Mouse (Mus musculus) forebrain, embryonic 12.5 days (tissue): Measurements from ENCODE around the gene Cracr2a. TPM values are rescaled to one million over a fixed set of nuclear protein-coding genes. Genes with fewer than 3 reads are reported as not detected.

ENCODE experiments used
- ATAC-seq: fragments of 200-750 bp; cut with Nextera tagmentation; 2 replicates; pipeline ENCODE4 v1.8.0; 2017; ENCODE audit warnings: moderate TSS enrichment; ENCODE audit not compliant: low FRiP score
- H3K27ac ChIP-seq: fragments of 300-500 bp; sonication (generic); 2 replicates; pipeline ENCODE4 v1.5.1; 2016; ENCODE audit warnings: mild to moderate bottlenecking
- H3K27me3 ChIP-seq: fragments of 300-500 bp; sonication (generic); 2 replicates; pipeline ENCODE4 v1.6.1; 2016; ENCODE audit warnings: mild to moderate bottlenecking
- H3K36me3 ChIP-seq: fragments of 300-500 bp; sonication (generic); replicated peaks from 2 replicates; pipeline ENCODE4 v1.6.1; 2016; ENCODE audit warnings: mild to moderate bottlenecking
- H3K4me1 ChIP-seq: fragments of 300-500 bp; sonication (generic); 2 replicates; pipeline ENCODE4 v1.6.1; 2016
- H3K4me2 ChIP-seq: fragments of 300-500 bp; sonication (generic); 2 replicates; pipeline ENCODE4 v1.6.1; 2016; ENCODE audit warnings: mild to moderate bottlenecking, moderate library complexity
- H3K4me3 ChIP-seq: fragments of 300-500 bp; sonication (generic); replicated peaks from 2 replicates; pipeline ENCODE4 v1.5.1; 2016; ENCODE audit warnings: mild to moderate bottlenecking
- H3K9ac ChIP-seq: fragments of 300-500 bp; sonication (generic); 2 replicates; pipeline ENCODE4 v1.6.1; 2016; ENCODE audit warnings: mild to moderate bottlenecking
- H3K9me3 ChIP-seq: fragments of 300-500 bp; sonication (generic); 2 replicates; pipeline ENCODE4 v1.6.1; 2016
- WGBS: fragments of 180-500 bp; shearing (Covaris S2); methylation state at CpG from one replicate; pipeline ENCODE4 v1.1.7; 2016; 5-methylcytosine and 5-hydroxymethylcytosine counted together
- polyA plus RNA-seq: library from polyadenylated mRNA; unstranded; fragments of >200 nt; fragmentation: Nextera tagmentation; extraction: Ambion mirVana; gene quantifications from 2 replicates; pipeline ENCODE4 v1.2.1, GENCODE M21; 2016

Cracr2a gene
- polyA plus RNA-seq, 1 experiment from 2014 or later: 1.1 TPM

GRCm38 (mm10) chr6:127641077-127641801, 80.1 kb downstream of the Cracr2a start:
- no peak overlapping the region for H3K4me3 ChIP-seq
- 0 out of 2 replicates have a peak, but pooled peaks cover 4% of the 10 kb centered on the region for H3K27me3 ChIP-seq
- H3K9ac ChIP-seq: no peak overlapping the region
- 80% methylated on average over 8 of the region's 8 CpGs for WGBS
- H3K4me1 ChIP-seq: no peaks in the 10 kb centered on the region; the same call in 1 of the 2 replicates
- H3K9me3 ChIP-seq: no peaks in the 10 kb centered on the region
- H3K27ac ChIP-seq: no peak overlapping the region
- H3K4me2 ChIP-seq: no peak overlapping the region
- H3K36me3 ChIP-seq: no peaks in the 10 kb centered on the region
- ATAC-seq: no peak

- Histone ChIP-seq H3K36me3 (no peaks in the 10 kb centered on the region), H3K27me3 (no peaks in the 10 kb centered on the region), H3K9me3 (no peaks in the 10 kb centered on the region), H3K4me1 (peaks cover 7% of the 10 kb centered on the region; the same call in 1 of the 2 replicates), H3K27ac (no peak overlapping the region), H3K9ac (no peak overlapping the region), H3K4me3 (no peak overlapping the region), H3K4me2 (no peak overlapping the region)
- ATAC-seq: no peak
- WGBS: 19% methylated on average over 4 of the region's 4 CpGs
These were observed 94.8 kb downstream of the Cracr2a start for GRCm38 (mm10) chr6:127655988-127656387.

- no peak overlapping the region for H3K9ac ChIP-seq
- no peaks in the 10 kb centered on the region for H3K36me3 ChIP-seq
- peaks cover 7% of the 10 kb centered on the region; the same call in 1 of the 2 replicates for H3K4me1 ChIP-seq
- no peak overlapping the region for H3K27ac ChIP-seq
- ATAC-seq: no peak
- H3K4me3 ChIP-seq: no peak overlapping the region
- no peaks in the 10 kb centered on the region for H3K27me3 ChIP-seq
- no peak overlapping the region for H3K4me2 ChIP-seq
- WGBS: 94% methylated on average over 11 of the region's 11 CpGs
- no peaks in the 10 kb centered on the region for H3K9me3 ChIP-seq
These were observed 96.0 kb downstream of the Cracr2a start for GRCm38 (mm10) chr6:127657152-127657551.

GRCm38 (mm10) chr6:127659472-127659871, 98.3 kb downstream of the Cracr2a start:
- H3K4me3 ChIP-seq: no peak overlapping the region
- 0 out of 2 replicates have a peak, but pooled peaks cover 4% of the 10 kb centered on the region for H3K27me3 ChIP-seq
- H3K9ac ChIP-seq: no peak overlapping the region
- H3K4me2 ChIP-seq: no peak overlapping the region
- WGBS: 64% methylated on average over 5 of the region's 5 CpGs
- ATAC-seq: no peak
- H3K36me3 ChIP-seq: no peaks in the 10 kb centered on the region
- no peaks in the 10 kb centered on the region for H3K9me3 ChIP-seq
- no peak overlapping the region for H3K27ac ChIP-seq
- peaks cover 9% of the 10 kb centered on the region; the same call in 1 of the 2 replicates for H3K4me1 ChIP-seq

- H3K27me3 ChIP-seq: 0 out of 2 replicates have a peak, but pooled peaks cover 4% of the 10 kb centered on the region
- H3K4me3 ChIP-seq: no peak overlapping the region
- H3K36me3 ChIP-seq: no peaks in the 10 kb centered on the region
- H3K27ac ChIP-seq: no peak overlapping the region
- 88% methylated on average over 4 of the region's 4 CpGs for WGBS
- ATAC-seq: no peak
- no peaks in the 10 kb centered on the region for H3K9me3 ChIP-seq
- no peak overlapping the region for H3K4me2 ChIP-seq
- H3K4me1 ChIP-seq: peaks cover 11% of the 10 kb centered on the region; the same call in 1 of the 2 replicates
- no peak overlapping the region for H3K9ac ChIP-seq
These were observed 98.8 kb downstream of the Cracr2a start for GRCm38 (mm10) chr6:127659966-127660365.

GRCm38 (mm10) chr6:127661717-127662292, 100.7 kb downstream of the Cracr2a start:
- ATAC-seq: no peak
- 87% methylated on average over 7 of the region's 7 CpGs for WGBS

GRCm38 (mm10) chr6:127663263-127663662, 102.1 kb downstream of the Cracr2a start:
- Histone ChIP-seq H3K9ac (no peak overlapping the region), H3K4me3 (no peak overlapping the region), H3K27ac (no peak overlapping the region), H3K36me3 (no peaks in the 10 kb centered on the region), H3K4me2 (no peak overlapping the region), H3K4me1 (peaks cover 7% of the 10 kb centered on the region; the same call in 1 of the 2 replicates), H3K27me3 (0 out of 2 replicates have a peak, but pooled peaks cover 4% of the 10 kb centered on the region), H3K9me3 (no peaks in the 10 kb centered on the region)
- 87% methylated on average over 7 of the region's 7 CpGs for WGBS
- ATAC-seq: no peak

More at GRCm38 (mm10) chr6:127661717-127662292, 100.7 kb downstream of the Cracr2a start:
- Histone ChIP-seq H3K27ac (no peak overlapping the region), H3K27me3 (0 out of 2 replicates have a peak, but pooled peaks cover 4% of the 10 kb centered on the region), H3K36me3 (no peaks in the 10 kb centered on the region), H3K4me1 (peaks cover 7% of the 10 kb centered on the region; the same call in 1 of the 2 replicates), H3K9ac (no peak overlapping the region), H3K4me2 (no peak overlapping the region), H3K4me3 (no peak overlapping the region), H3K9me3 (no peaks in the 10 kb centered on the region)

GRCm38 (mm10) chr6:127669313-127669712, 108.2 kb downstream of the Cracr2a start:
- no peaks in the 10 kb centered on the region for H3K36me3 ChIP-seq
- ATAC-seq: no peak
- no peak overlapping the region; the same call in 1 of the 2 replicates for H3K27ac ChIP-seq
- no peak overlapping the region for H3K4me3 ChIP-seq
- H3K4me2 ChIP-seq: no peak overlapping the region
- peaks cover 13% of the 10 kb centered on the region for H3K4me1 ChIP-seq
- H3K27me3 ChIP-seq: no peaks in the 10 kb centered on the region
- 63% methylated on average over 4 of the region's 4 CpGs for WGBS
- H3K9me3 ChIP-seq: no peaks in the 10 kb centered on the region
- no peak overlapping the region for H3K9ac ChIP-seq

GRCm38 (mm10) chr6:127670031-127670430, 108.9 kb downstream of the Cracr2a start:
- Histone ChIP-seq H3K4me1 (peaks cover 9% of the 10 kb centered on the region), H3K4me2 (no peak overlapping the region), H3K9ac (no peak overlapping the region), H3K4me3 (no peak overlapping the region), H3K27me3 (no peaks in the 10 kb centered on the region), H3K27ac (no peak overlapping the region), H3K9me3 (no peaks in the 10 kb centered on the region), H3K36me3 (no peaks in the 10 kb centered on the region)
- 89% methylated on average over 4 of the region's 4 CpGs for WGBS
- no peak for ATAC-seq

GRCm38 (mm10) chr6:127672071-127672470, 110.9 kb downstream of the Cracr2a start:
- Histone ChIP-seq H3K27ac (no peak overlapping the region), H3K36me3 (no peaks in the 10 kb centered on the region), H3K9me3 (no peaks in the 10 kb centered on the region), H3K4me1 (peaks cover 9% of the 10 kb centered on the region), H3K4me3 (no peak overlapping the region), H3K27me3 (no peaks in the 10 kb centered on the region), H3K9ac (no peak overlapping the region), H3K4me2 (no peak overlapping the region)
- 89% methylated on average over 7 of the region's 7 CpGs for WGBS
- no peak for ATAC-seq

- H3K27me3 ChIP-seq: no peaks in the 10 kb centered on the region
- H3K27ac ChIP-seq: no peak overlapping the region
- H3K4me2 ChIP-seq: no peak overlapping the region
- H3K4me1 ChIP-seq: no peaks in the 10 kb centered on the region
- no peaks in the 10 kb centered on the region for H3K9me3 ChIP-seq
- H3K4me3 ChIP-seq: no peak overlapping the region
- no peaks in the 10 kb centered on the region for H3K36me3 ChIP-seq
- no peak for ATAC-seq
- WGBS: 72% methylated on average over 11 of the region's 11 CpGs
- H3K9ac ChIP-seq: no peak overlapping the region
These were observed 115.7 kb downstream of the Cracr2a start for GRCm38 (mm10) chr6:127676866-127677265.

- no peaks in the 10 kb centered on the region for H3K4me1 ChIP-seq
- no peak overlapping the region for H3K9ac ChIP-seq
- no peak overlapping the region for H3K4me3 ChIP-seq
- no peaks in the 10 kb centered on the region for H3K36me3 ChIP-seq
- no peaks in the 10 kb centered on the region for H3K9me3 ChIP-seq
- no peak overlapping the region for H3K27ac ChIP-seq
- no peaks in the 10 kb centered on the region for H3K27me3 ChIP-seq
- WGBS: 80% methylated on average over 9 of the region's 9 CpGs
- H3K4me2 ChIP-seq: no peak overlapping the region
- ATAC-seq: no peak
These were observed 117.2 kb downstream of the Cracr2a start for GRCm38 (mm10) chr6:127678320-127678719.
